Mouse (Mus musculus) heart, postnatal 4 days (tissue): Measurements from ENCODE around the gene Ddit4. TPM values are rescaled to one million over a fixed set of nuclear protein-coding genes. Genes with fewer than 3 reads are reported as not detected.
"Not testable (repeated sequence)": the region's sequence is repeated elsewhere in the genome, so short reads cannot be mapped to it uniquely, and the experiment has no call there.

Source experiments
- DNase-seq: peaks from one replicate; pipeline ENCODE4 v3.0.0; 2021
- total RNA-seq, 2 experiments: library from RNA; stranded (reverse); gene quantifications; 2 replicates each; pipeline ENCODE4 v1.2.3; 2021

The Ddit4 gene
- 10 to 100 TPM; 31.4 to 36.9 TPM for total RNA-seq

GRCm38 (mm10) chr10:59951211-59952151 is at the start of gene Ddit4:
Gene Ddit4 (minus strand): TSS chr10:59951834.
- peak; percentile 100 for DNase-seq

DNA sequence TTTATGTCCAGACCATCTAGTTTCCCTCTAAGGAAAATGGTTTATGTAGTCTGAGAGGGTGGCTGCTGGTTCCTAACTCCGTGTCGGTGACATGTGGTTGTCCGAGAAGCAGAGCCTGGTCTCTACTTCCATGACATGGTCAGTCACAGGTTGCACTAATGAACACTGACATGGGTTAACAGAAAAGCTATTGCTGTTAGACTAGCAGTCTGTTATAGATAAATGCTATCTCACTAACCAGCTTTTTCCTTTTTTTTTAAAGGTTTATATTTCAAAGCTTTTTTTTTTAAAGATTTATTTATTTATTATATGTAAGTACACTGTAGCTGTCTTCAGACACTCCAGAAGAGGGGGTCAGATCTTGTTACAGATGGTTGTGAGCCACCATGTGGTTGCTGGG is 47.4 kb upstream of the Ddit4 start:
- DNase-seq: no peak

DNA sequence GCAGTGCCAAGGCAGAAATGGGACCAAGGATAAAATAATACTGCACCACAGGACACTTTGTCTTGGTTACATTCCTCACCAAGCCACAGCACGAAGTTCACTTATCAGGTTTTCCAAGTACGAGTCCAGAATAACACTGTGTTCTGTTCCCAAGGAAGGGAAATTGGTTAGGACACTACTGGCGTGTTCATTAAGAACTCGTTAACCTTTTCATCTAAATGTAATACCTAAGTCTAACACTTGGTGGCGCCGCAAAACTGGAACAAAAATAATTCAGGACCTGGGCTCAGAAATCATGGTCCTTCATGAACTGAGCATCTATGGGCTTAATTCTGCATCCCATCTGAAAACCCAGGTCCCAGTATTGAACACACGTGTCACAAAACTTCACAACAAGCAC is 46.0 kb upstream of the Ddit4 start:
- DNase-seq: peak; percentile 68

GRCm38 (mm10) chr10:59995889-59996288 is 44.3 kb upstream of the Ddit4 start:
- DNase-seq: peak; percentile 50

- not testable (repeated sequence) for DNase-seq
Observed at GRCm38 (mm10) chr10:59993813-59994212, 42.2 kb upstream of the Ddit4 start.

- no peak for DNase-seq
Observed at GRCm38 (mm10) chr10:59992024-59992423, 40.4 kb upstream of the Ddit4 start.

- DNase-seq: peak; percentile 56
Observed at GRCm38 (mm10) chr10:59991262-59991880, 39.7 kb upstream of the Ddit4 start.

DNA sequence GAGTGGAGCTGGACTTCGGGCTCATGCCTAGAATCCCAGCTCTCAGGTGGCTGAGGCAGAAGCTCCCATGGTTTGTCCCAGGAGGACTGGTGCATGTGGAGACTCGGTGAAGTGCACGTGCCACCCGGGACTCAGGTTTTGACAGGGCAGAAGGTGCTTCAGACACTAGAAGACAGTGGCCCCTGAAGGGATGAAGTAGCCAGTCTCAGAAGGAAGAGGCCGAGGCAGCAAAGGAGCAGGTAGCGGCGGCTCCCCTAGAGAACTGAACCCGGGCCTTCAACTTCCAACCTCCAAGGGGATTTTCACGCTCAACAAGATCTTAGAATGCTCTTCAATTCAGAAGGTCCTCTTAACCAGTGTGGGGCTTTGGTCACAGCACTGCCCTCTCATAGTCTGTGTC is 38.8 kb upstream of the Ddit4 start:
- no peak for DNase-seq

- peak; percentile 77 for DNase-seq
Observed at GRCm38 (mm10) chr10:59988036-59988435, 36.4 kb upstream of the Ddit4 start.

- DNase-seq: no peak
Observed at GRCm38 (mm10) chr10:59982379-59982873, 30.8 kb upstream of the Ddit4 start.

- DNase-seq: peak; percentile 74
Observed at GRCm38 (mm10) chr10:59981792-59982191, 30.2 kb upstream of the Ddit4 start.

- DNase-seq: no peak
Observed at GRCm38 (mm10) chr10:59981336-59981735, 29.7 kb upstream of the Ddit4 start.

DNA sequence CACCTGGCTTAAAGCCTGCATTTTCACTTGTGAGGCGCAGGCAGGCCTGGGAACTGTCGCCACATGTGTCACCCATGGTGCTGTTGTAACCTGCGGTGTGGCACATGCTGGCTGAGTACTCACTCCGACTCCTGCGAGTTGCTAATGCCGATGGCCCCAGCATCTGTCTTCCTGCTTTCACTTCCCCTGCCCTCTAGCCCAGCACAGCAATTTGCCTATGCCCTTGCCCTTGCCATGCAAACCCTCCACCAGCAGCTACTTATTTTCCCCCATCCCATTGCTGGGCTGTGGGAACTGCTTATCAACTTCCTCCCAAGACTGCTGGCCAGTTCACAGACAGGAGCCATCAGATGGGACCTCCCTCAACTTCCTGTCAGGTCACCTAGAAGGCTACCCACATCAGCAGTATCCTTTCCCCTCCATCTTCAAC is 29.2 kb upstream of the Ddit4 start:
- DNase-seq: no peak

DNA sequence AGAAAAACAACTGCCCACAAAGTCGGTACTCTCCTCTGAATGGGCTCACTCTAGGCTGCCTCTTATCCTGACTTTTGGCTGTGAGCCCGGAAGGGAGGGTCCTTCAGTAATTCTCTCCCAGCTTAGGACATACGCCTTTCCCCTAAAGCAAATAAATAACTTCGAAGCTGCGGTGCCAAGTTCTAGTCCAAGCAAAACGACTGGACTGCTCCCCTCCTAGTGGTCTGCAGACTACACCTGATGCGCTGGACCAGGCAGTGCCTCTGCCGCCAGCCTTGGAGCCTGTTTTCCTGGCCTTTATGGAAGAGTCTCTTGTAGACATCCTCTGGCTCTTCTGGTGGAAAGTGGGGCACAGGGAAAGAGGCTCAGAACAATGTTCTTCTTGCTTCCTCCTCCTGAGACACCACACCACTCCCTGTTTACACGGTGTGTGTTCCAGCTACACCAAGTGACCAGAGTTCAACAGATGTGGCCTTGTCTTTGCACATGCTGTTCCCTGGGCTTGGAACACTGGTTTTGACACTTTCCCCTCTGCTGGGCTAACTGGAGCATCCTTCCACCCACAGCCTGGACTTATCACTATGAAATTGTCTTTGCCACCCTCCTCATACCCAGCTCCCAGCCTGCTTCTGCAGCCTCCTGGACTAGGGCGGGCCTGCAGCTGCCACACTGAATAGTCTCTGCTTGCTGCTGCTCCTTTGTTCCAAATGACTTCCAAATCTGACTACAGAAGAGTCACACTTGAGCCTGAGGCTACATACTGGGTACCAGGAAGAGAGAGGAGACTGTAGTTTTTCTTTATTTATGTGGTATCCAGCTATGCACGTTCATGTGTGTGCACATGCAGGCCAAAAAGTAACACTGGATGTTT is 27.5 kb upstream of the Ddit4 start:
- peak; percentile 88 for DNase-seq

DNA sequence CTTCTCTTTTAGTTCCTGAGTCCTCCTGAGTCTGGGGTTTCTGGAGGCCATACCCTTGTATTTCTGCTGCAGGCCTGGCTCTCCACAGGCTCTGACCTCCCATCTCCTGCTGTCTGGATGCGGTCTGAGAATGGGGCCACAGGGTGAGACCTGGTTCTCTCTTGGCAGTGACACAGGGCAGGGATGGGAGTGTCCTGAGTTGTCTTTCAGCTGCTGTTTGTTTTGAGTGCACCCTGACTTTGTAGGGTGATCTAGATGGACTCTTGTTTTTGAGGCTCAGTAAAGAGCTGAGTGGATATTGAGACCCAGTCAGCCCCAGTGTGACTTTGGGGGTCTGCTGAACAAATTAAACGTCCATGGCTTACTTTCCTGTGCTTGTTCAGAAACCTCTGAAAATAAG is 26.8 kb upstream of the Ddit4 start:
- no peak for DNase-seq

- no peak for DNase-seq
Observed at GRCm38 (mm10) chr10:59977715-59978343, 26.2 kb upstream of the Ddit4 start.

DNA sequence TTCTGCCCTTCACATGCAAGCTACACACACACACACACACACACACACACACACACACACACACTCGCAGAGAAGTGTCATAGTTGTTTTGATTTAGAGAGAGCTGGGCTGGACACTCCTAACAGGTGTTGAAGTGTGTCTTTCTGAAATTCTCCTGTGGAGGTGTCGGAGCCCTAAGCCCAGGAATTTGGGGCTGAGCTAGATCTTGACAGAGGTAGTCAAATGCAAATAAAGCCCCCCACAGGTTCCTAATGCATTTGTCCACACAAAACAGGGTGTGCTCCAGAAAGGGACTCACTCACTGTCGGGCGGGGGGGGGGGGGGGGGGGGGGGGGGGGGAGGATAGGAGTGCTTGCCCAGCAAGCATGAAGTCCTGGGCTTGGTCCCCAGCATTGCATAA is 25.5 kb upstream of the Ddit4 start:
- DNase-seq: no peak

- DNase-seq: peak; percentile 44
Observed at GRCm38 (mm10) chr10:59974786-59975185, 23.2 kb upstream of the Ddit4 start.

DNA sequence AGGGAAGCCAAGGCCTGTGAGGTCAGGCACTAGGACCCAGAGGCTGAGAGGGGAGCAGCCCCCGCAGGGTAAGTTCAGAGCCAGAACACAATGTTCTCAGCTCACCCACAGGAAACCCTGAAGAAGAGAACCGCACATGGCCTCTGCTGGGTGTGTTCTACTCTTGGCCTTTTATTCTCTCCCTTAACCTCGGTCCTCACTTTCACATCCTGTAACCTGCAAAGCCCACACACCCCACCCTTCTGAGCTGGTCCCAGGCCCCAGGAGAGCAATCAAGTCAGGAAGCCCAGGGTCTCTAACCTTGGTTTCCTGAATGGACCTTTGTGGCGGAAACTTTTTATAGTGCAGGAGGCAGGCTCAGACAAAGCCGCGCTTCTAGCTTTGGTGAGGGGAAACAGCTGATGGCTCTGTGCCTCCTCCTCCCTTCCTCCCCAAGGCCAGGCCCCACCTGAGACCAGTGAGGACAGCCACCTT is 22.6 kb upstream of the Ddit4 start:
- peak; percentile 73 for DNase-seq

- no peak for DNase-seq
Observed at GRCm38 (mm10) chr10:59973400-59973799, 21.8 kb upstream of the Ddit4 start.

GRCm38 (mm10) chr10:59972999-59973398 is 21.4 kb upstream of the Ddit4 start:
- no peak for DNase-seq

DNA sequence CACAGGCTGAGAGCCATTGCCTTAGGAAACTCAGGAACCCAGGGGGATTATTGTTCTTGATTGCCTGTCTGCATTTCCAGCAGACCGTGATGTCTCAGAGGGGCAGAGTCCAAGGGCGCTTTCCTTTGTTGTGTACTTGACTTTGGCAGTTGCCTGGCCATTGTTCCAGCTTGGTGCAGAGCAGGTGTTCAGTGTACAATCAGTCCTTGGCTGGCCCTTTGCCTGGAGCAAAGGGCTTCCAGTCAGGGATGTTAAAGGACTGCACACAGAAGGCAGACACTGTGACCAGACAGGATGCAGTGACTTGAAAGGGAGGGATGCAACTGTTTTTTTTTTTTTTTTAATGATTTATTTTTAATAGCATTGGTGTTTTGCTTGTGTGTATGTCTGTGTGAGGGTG is 20.9 kb upstream of the Ddit4 start:
- DNase-seq: peak; percentile 75
